Mouse (Mus musculus) right cerebral cortex, postnatal 25 days (tissue): Measurements from ENCODE around the gene Mettl1.
"Not testable (repeated sequence)": the region's sequence is repeated elsewhere in the genome, so short reads cannot be mapped to it uniquely, and the experiment has no call there.

ENCODE experiments used
- DNase-seq: peaks from one replicate; pipeline ENCODE4 v3.0.0; 2022

Mettl1 gene

GRCm38 (mm10) chr10:127048608-127049394, 7.6 kb downstream of the Mettl1 start:
- no peak for DNase-seq

- no peak for DNase-seq
Observed at GRCm38 (mm10) chr10:127049395-127050118, 8.3 kb downstream of the Mettl1 start.

- DNase-seq = no peak
Observed at GRCm38 (mm10) chr10:127050119-127050474, 8.9 kb downstream of the Mettl1 start.

GRCm38 (mm10) chr10:127054646-127055045, 13.4 kb downstream of the Mettl1 start:
- no peak for DNase-seq

GRCm38 (mm10) chr10:127055406-127055805, 14.2 kb downstream of the Mettl1 start:
- no peak for DNase-seq

- DNase-seq = no peak
Observed at GRCm38 (mm10) chr10:127056490-127056889, 15.3 kb downstream of the Mettl1 start.

GRCm38 (mm10) chr10:127058161-127058560, 16.9 kb downstream of the Mettl1 start:
- DNase-seq = peak; percentile 72

- DNase-seq = no peak
Observed at GRCm38 (mm10) chr10:127058708-127059107, 17.5 kb downstream of the Mettl1 start.

GRCm38 (mm10) chr10:127059174-127059967, 18.2 kb downstream of the Mettl1 start:
- DNase-seq = no peak

GRCm38 (mm10) chr10:127059968-127060916, 19.0 kb downstream of the Mettl1 start, which contains the start of gene March9:
Gene March9 (minus strand): TSS chr10:127060184.
- DNase-seq = peak; percentile 77

GRCm38 (mm10) chr10:127061085-127061484, 19.9 kb downstream of the Mettl1 start:
- DNase-seq = no peak

- DNase-seq = no peak
Observed at GRCm38 (mm10) chr10:127061513-127061912, 20.3 kb downstream of the Mettl1 start.

GRCm38 (mm10) chr10:127062101-127062500, 20.9 kb downstream of the Mettl1 start:
- not testable (repeated sequence) for DNase-seq

GRCm38 (mm10) chr10:127062503-127062902, 21.3 kb downstream of the Mettl1 start:
- no peak for DNase-seq

GRCm38 (mm10) chr10:127063239-127063872, 22.1 kb downstream of the Mettl1 start, which contains the start of gene Cdk4:
Gene Cdk4 (plus strand): TSS chr10:127063534.
- DNase-seq = peak; percentile 99

GRCm38 (mm10) chr10:127063913-127064870, 23.0 kb downstream of the Mettl1 start:
- no peak for DNase-seq

- no peak for DNase-seq
Observed at GRCm38 (mm10) chr10:127065981-127066380, 24.8 kb downstream of the Mettl1 start.

- DNase-seq = no peak
Observed at GRCm38 (mm10) chr10:127066519-127067018, 25.4 kb downstream of the Mettl1 start.

- no peak for DNase-seq
Observed at GRCm38 (mm10) chr10:127068360-127069038, 27.3 kb downstream of the Mettl1 start.
